Mouse (Mus musculus): ENCODE data around the gene Zdhhc9. TPM values are rescaled to one million over a fixed set of nuclear protein-coding genes. Genes with fewer than 3 reads are reported as not detected.
"Not testable (repeated sequence)": the region's sequence is repeated elsewhere in the genome, so short reads cannot be mapped to it uniquely, and the experiment has no call there.

The Zdhhc9 gene
- total RNA-seq (2014; fragmentation: Nextera tagmentation) (12.3 and 17.4 TPM in 2 replicates), total RNA-seq (2017) (3.2 and 3.9 TPM in 2 replicates)

- peak; percentile 100 for ATAC-seq (replicated peaks; ENCODE audit: low FRiP score, low TSS enrichment, poor library complexity, severe bottlenecking)
Observed at GRCm38 (mm10) chrX:48208519-48209185, at the start of gene Zdhhc9. TSS of gene Zdhhc9 (minus strand) at chrX:48208878.

- no peak for ATAC-seq (replicated peaks; ENCODE audit: low FRiP score, low TSS enrichment, poor library complexity, severe bottlenecking)
Observed at GRCm38 (mm10) chrX:48257011-48257410, 48.3 kb upstream of the Zdhhc9 start.

DNA sequence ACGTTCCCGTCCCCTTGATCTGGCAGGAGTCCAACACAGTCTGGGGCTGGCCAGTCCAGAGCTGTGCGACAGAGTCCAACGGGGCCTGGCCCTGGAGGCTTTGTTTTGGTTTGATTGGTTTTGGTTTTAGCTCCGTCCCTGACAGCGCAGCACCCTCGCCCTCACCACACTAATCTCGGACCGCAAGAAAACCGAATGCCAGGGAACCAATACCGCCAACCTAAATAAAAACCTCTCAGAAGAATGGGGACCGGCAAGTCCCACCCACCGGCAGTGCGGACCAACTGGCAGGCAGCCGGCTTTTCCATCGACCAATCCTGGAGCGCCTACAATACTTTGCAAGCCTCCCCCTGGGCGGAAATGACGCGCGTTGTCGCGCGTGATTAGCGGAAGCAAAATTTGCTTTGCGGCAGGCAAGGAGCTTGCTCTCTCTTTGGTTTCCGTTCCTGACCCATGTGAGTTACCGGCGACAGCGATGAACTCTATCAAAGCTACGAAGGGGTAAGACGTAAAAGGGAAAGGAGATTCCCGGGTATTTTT, 47.9 kb upstream of the Zdhhc9 start, which contains the start of gene Utp14a:
TSS of gene Utp14a (plus strand) at position 395 of the 540 bp plus-strand sequence.
- ATAC-seq (replicated peaks; ENCODE audit: low FRiP score, low TSS enrichment, poor library complexity, severe bottlenecking), result peak; percentile 94

GRCm38 (mm10) chrX:48255830-48256428, 47.3 kb upstream of the Zdhhc9 start:
- peak; percentile 63 for ATAC-seq (replicated peaks; ENCODE audit: low FRiP score, low TSS enrichment, poor library complexity, severe bottlenecking)

GRCm38 (mm10) chrX:48234417-48234816, 25.7 kb upstream of the Zdhhc9 start:
- peak; percentile 71 for ATAC-seq (replicated peaks; ENCODE audit: low FRiP score, low TSS enrichment, poor library complexity, severe bottlenecking)

GRCm38 (mm10) chrX:48226225-48226624, 17.5 kb upstream of the Zdhhc9 start:
- ATAC-seq (replicated peaks; ENCODE audit: low FRiP score, low TSS enrichment, poor library complexity, severe bottlenecking), result no peak

GRCm38 (mm10) chrX:48222706-48223105, 14.0 kb upstream of the Zdhhc9 start:
- ATAC-seq (replicated peaks; ENCODE audit: low FRiP score, low TSS enrichment, poor library complexity, severe bottlenecking), result no peak

GRCm38 (mm10) chrX:48219468-48219867, 10.8 kb upstream of the Zdhhc9 start:
- ATAC-seq (replicated peaks; ENCODE audit: low FRiP score, low TSS enrichment, poor library complexity, severe bottlenecking), result no peak

DNA sequence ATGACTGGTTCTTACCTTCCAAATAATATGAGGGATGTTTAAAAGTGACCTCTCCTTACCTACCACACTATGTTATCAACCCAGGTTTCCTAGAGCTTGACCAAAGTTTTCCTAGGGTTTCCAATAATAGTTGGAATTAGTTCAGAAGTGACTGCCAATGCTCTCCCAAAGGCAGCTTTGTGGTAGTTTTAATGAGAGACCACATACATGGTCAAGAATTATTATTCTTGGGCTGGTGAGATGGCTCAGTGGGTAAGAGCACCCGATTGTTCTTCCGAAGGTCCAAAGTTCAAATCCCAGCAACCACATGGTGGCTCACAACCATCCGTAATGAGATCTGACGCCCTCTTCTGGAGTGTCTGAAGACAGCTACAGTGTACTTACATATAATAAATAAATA, 1.1 kb upstream of the Zdhhc9 start:
- ATAC-seq (replicated peaks; ENCODE audit: low FRiP score, low TSS enrichment, poor library complexity, severe bottlenecking), result not testable (repeated sequence)

GRCm38 (mm10) chrX:48207761-48208487, 754 bp downstream of the Zdhhc9 start:
- ATAC-seq (replicated peaks; ENCODE audit: low FRiP score, low TSS enrichment, poor library complexity, severe bottlenecking), result peak; percentile 35; the same call in 1 of the 2 replicates

GRCm38 (mm10) chrX:48204469-48204868, 4.2 kb downstream of the Zdhhc9 start:
- ATAC-seq (replicated peaks; ENCODE audit: low FRiP score, low TSS enrichment, poor library complexity, severe bottlenecking), result no peak

DNA sequence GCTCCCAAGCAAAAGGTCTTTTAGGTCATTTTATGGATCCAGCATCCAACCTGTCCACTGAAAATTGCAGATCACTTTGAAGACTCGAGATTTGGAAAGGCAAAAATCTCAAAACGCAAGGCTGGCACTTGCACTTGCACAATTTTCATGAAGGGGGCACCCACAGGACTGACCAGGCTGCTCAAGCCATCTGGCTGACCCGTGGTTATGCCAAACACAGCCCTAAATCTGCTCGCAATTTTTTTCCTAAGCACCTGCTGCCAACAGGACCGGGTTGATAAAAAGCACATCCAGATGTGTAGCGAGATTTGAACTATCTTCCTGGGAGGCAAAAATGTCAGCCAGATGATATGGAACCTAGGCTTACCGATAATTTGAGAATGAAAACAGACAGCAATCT, 4.9 kb downstream of the Zdhhc9 start:
- no peak for ATAC-seq (replicated peaks; ENCODE audit: low FRiP score, low TSS enrichment, poor library complexity, severe bottlenecking)

- ATAC-seq (replicated peaks; ENCODE audit: low FRiP score, low TSS enrichment, poor library complexity, severe bottlenecking), result no peak
Observed at GRCm38 (mm10) chrX:48202995-48203394, 5.7 kb downstream of the Zdhhc9 start.

DNA sequence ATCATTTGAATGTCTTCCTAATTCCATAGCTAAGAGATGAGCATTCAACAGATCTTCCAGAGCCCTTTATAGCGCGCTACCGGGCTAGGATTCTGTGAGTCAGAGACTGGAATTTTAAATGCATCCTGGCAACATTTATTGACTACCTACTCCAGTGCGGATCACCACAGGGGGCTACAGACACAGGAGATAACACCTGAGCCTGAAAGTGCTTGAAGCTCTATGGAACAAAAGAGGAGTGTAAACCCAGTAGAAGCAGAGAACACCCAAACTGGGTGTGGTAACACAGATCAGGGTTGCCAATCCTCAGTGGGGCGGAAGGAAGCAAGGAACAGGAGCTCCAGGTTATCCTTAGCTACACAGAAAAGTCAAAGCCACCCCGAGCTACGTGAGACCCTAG, 6.2 kb downstream of the Zdhhc9 start:
- ATAC-seq (replicated peaks; ENCODE audit: low FRiP score, low TSS enrichment, poor library complexity, severe bottlenecking), result no peak

DNA sequence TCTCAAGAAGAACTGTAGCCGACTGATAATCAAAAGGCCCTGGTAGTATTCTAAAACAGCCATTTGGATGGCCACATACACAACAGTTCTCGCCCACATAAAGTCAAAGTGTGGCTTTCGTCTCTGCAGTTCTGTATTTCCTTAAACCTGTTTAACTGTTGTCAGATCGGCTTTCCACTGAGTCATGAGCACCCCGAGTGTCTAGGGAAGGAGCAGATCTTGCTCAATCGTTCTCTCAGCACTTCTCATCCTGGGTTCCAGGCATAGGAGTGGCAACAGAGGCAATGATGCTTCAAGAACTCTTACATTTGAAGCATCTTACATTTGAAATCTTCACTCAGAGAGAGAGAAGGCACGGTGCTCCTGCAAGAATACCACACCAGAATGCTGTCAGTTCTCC, 6.7 kb downstream of the Zdhhc9 start:
- no peak for ATAC-seq (replicated peaks; ENCODE audit: low FRiP score, low TSS enrichment, poor library complexity, severe bottlenecking)

DNA sequence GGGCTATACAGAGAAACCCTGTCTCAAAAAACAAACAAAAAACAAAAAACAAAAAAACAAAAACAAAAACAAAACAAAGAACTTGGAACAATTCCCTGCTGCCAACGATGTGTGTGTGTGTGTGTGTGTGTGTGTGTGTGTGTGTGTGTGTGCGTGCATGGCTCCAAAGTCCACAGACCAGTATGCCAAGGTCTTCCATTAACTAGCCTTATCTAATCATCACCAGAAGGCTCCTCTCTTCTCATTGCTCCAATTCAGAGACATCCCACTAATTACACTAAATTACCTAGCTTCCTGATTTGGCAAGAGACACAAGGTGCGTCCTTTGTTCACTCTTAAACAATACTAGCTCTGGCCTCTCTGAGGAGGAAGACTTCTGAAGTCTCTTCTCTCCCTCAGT, 8.0 kb downstream of the Zdhhc9 start:
- no peak for ATAC-seq (replicated peaks; ENCODE audit: low FRiP score, low TSS enrichment, poor library complexity, severe bottlenecking)

- no peak for ATAC-seq (replicated peaks; ENCODE audit: low FRiP score, low TSS enrichment, poor library complexity, severe bottlenecking)
Observed at GRCm38 (mm10) chrX:48199026-48199425, 9.7 kb downstream of the Zdhhc9 start.

DNA sequence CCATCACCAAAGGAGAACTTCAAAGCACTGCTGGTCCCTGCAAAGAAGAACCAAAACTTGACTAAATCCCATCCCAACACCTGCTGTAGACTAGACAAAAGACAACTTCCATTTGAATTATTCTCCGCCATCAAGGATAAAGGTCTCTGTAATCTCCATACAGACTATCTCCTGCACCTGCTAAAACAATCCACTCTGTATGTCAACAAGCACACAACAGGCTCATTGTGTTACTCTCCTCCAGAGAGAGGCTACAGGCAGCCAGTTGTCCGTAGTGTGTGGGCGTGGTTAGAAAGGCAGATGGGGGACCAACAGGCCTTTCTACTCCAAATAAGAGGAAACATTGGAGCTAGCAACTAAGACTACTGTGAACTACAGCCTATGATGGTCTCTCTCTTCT, 10.8 kb downstream of the Zdhhc9 start:
- ATAC-seq (replicated peaks; ENCODE audit: low FRiP score, low TSS enrichment, poor library complexity, severe bottlenecking), result no peak

DNA sequence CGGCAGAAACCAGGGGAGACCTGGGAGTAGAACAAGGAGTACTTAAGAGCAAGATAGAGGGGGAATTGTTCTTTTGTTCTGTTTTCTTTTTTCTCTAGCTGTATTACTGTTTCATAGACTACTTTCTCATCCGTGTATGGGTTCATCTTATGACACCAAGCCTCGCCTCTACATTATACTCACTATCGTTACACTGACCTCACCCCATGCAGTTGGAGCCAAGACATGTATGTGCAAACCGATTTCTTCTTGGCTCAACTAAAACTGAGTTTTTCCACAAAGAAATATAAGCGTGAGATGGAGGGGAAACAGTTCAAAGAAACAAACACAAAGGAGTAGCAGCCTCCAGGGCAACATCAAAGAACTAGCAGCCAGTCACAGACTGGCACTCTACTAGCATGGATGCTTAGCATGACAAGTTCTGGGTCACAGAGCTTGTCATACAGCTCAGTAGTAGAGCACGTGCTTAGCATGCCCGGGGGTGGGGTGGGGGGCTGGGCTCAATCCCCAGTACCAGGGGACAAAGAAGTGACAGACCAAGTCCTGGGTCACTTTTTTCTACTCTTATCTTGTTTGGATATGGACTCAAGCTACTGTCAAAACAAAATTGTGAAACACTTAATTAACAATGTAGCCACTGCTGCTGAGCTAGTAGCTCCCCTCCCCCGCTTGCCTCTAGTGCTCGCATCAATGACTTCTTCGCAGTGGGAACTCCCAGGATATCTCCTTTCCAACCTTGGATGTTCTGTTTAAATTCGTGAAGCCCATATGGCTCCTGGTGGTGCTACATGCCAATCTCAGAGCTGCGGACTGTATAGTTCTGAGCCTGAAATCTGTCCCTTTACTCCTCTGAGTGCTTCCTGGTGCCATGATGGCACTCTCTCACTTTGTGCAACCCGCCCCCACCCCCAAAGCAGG, 15.2 kb downstream of the Zdhhc9 start:
- ATAC-seq (replicated peaks; ENCODE audit: low FRiP score, low TSS enrichment, poor library complexity, severe bottlenecking), result no peak

Measured in megakaryocyte-erythroid progenitor cell, adult 5-6 weeks (primary cell).